Mouse (Mus musculus): ENCODE results near the gene Ankar. TPM values are rescaled to one million over a fixed set of nuclear protein-coding genes. Genes with fewer than 3 reads are reported as not detected.

Ankar gene
- total RNA-seq (2021): not detected
- long read RNA-seq, experiment 1: 0 reads
- long read RNA-seq, experiment 2: 0 reads

GRCm38 (mm10) chr1:72700479-72700878 is at the start of gene Ankar:
Ankar (minus strand) TSS chr1:72700579.
- intact Hi-C loops (cut with DNase I): no loop called here
- TF ChIP-seq CTCF (IDR thresholded peaks at IDR 0.05): no peak
- DNase-seq (ENCODE audit: extremely low spot score in 1 of 2, low spot score in 2 of 2): no peak
- Histone ChIP-seq H3K4me3 (no peak within 1 kb of the TSS), H3K27ac (no peak within 1 kb of the TSS)

GRCm38 (mm10) chr1:72746382-72746781 is 46.0 kb upstream of the Ankar start:
- DNase-seq (ENCODE audit: extremely low spot score in 1 of 2, low spot score in 2 of 2): peak; percentile 46 to 57
- H3K4me3 ChIP-seq: no peak overlapping the region
- intact Hi-C loops (cut with DNase I): no loop called here
- TF ChIP-seq CTCF (IDR thresholded peaks at IDR 0.05): no peak
- H3K27ac ChIP-seq: no peak overlapping the region

- H3K27ac ChIP-seq: no peak overlapping the region
- intact Hi-C loops (cut with DNase I): loop anchor here (5.0 kb wide), 1 partner anchor 82 kb away; no protein-coding TSS in a partner anchor
- no peak overlapping the region for H3K4me3 ChIP-seq
- no peak for TF ChIP-seq CTCF (IDR thresholded peaks at IDR 0.05)
- DNase-seq (ENCODE audit: extremely low spot score in 1 of 2, low spot score in 2 of 2): no peak
Observed at GRCm38 (mm10) chr1:72744816-72745506, 44.6 kb upstream of the Ankar start.

GRCm38 (mm10) chr1:72741406-72741805 is 41.0 kb upstream of the Ankar start:
- Histone ChIP-seq H3K27ac (no peak overlapping the region), H3K4me3 (no peak overlapping the region)
- intact Hi-C loops (cut with DNase I): loop anchor here (5.0 kb wide), 1 partner anchor 86 kb away; no protein-coding TSS in a partner anchor
- no peak for DNase-seq (ENCODE audit: extremely low spot score in 1 of 2, low spot score in 2 of 2)
- no peak for TF ChIP-seq CTCF (IDR thresholded peaks at IDR 0.05)

GRCm38 (mm10) chr1:72739681-72740063 is 39.3 kb upstream of the Ankar start:
- DNase-seq (ENCODE audit: extremely low spot score in 1 of 2, low spot score in 2 of 2): peak; percentile 19 to 33
- TF ChIP-seq CTCF (IDR thresholded peaks at IDR 0.05): no peak
- H3K4me3 ChIP-seq: no peak overlapping the region
- intact Hi-C loops (cut with DNase I): loop anchor here (5.0 kb wide), 1 partner anchor 88 kb away; no protein-coding TSS in a partner anchor
- no peak overlapping the region for H3K27ac ChIP-seq

- DNase-seq (ENCODE audit: extremely low spot score in 1 of 2, low spot score in 2 of 2): no peak
- TF ChIP-seq CTCF (IDR thresholded peaks at IDR 0.05): no peak
- intact Hi-C loops (cut with DNase I): no loop called here
- Histone ChIP-seq H3K4me3 (no peak overlapping the region), H3K27ac (no peak overlapping the region)
Observed at GRCm38 (mm10) chr1:72738946-72739680, 38.7 kb upstream of the Ankar start.

GRCm38 (mm10) chr1:72736397-72737125 is 36.2 kb upstream of the Ankar start:
- H3K27ac ChIP-seq: no peak overlapping the region
- no peak for TF ChIP-seq CTCF (IDR thresholded peaks at IDR 0.05)
- no peak overlapping the region for H3K4me3 ChIP-seq
- no peak for DNase-seq (ENCODE audit: extremely low spot score in 1 of 2, low spot score in 2 of 2)
- intact Hi-C loops (cut with DNase I): no loop called here

GRCm38 (mm10) chr1:72733191-72733691 is 32.9 kb upstream of the Ankar start:
- TF ChIP-seq CTCF (IDR thresholded peaks at IDR 0.05): no peak
- Histone ChIP-seq H3K4me3 (no peak overlapping the region), H3K27ac (no peak overlapping the region)
- intact Hi-C loops (cut with DNase I): no loop called here
- no peak for DNase-seq (ENCODE audit: extremely low spot score in 1 of 2, low spot score in 2 of 2)

GRCm38 (mm10) chr1:72730126-72730525 is 29.7 kb upstream of the Ankar start:
- TF ChIP-seq CTCF (IDR thresholded peaks at IDR 0.05): no peak
- Histone ChIP-seq H3K27ac (no peak overlapping the region), H3K4me3 (no peak overlapping the region)
- no peak for DNase-seq (ENCODE audit: extremely low spot score in 1 of 2, low spot score in 2 of 2)
- intact Hi-C loops (cut with DNase I): no loop called here

- DNase-seq (ENCODE audit: extremely low spot score in 1 of 2, low spot score in 2 of 2): no peak
- no peak for TF ChIP-seq CTCF (IDR thresholded peaks at IDR 0.05)
- Histone ChIP-seq H3K4me3 (no peak overlapping the region), H3K27ac (no peak overlapping the region)
- intact Hi-C loops (cut with DNase I): no loop called here
Observed at GRCm38 (mm10) chr1:72728781-72729180, 28.4 kb upstream of the Ankar start.

- no peak for TF ChIP-seq CTCF (IDR thresholded peaks at IDR 0.05)
- Histone ChIP-seq H3K4me3 (no peak overlapping the region), H3K27ac (no peak overlapping the region)
- DNase-seq (ENCODE audit: extremely low spot score in 1 of 2, low spot score in 2 of 2): no peak
- intact Hi-C loops (cut with DNase I): no loop called here
Observed at GRCm38 (mm10) chr1:72725941-72726340, 25.6 kb upstream of the Ankar start.

GRCm38 (mm10) chr1:72724354-72724753 is 24.0 kb upstream of the Ankar start:
- no peak overlapping the region for H3K27ac ChIP-seq
- DNase-seq (ENCODE audit: extremely low spot score in 1 of 2, low spot score in 2 of 2): no peak
- no peak for TF ChIP-seq CTCF (IDR thresholded peaks at IDR 0.05)
- H3K4me3 ChIP-seq: no peak overlapping the region
- intact Hi-C loops (cut with DNase I): no loop called here
